Mouse (Mus musculus): Measurements from ENCODE around the gene Ferd3l.

The Ferd3l gene

GRCm38 (mm10) chr12:33928331-33929192 is at the start of gene Ferd3l:
Ferd3l (plus strand) TSS chr12:33928425.
- DNase-seq (ENCODE audit: low read depth, low spot score), result no peak

- DNase-seq (ENCODE audit: low read depth, low spot score), result no peak
Measured at GRCm38 (mm10) chr12:33893956-33894355, 34.3 kb upstream of the Ferd3l start.

- DNase-seq (ENCODE audit: low read depth, low spot score), result no peak
Measured at GRCm38 (mm10) chr12:33894621-33895020, 33.6 kb upstream of the Ferd3l start.

GRCm38 (mm10) chr12:33926751-33927150 is 1.5 kb upstream of the Ferd3l start:
- no peak for DNase-seq (ENCODE audit: low read depth, low spot score)

GRCm38 (mm10) chr12:33927334-33928098 is 709 bp upstream of the Ferd3l start:
- DNase-seq (ENCODE audit: low read depth, low spot score), result no peak

GRCm38 (mm10) chr12:33952843-33953242 is 24.6 kb downstream of the Ferd3l start:
- no peak for DNase-seq (ENCODE audit: low read depth, low spot score)

- DNase-seq (ENCODE audit: low read depth, low spot score), result no peak
Measured at GRCm38 (mm10) chr12:33954931-33955565, 26.8 kb downstream of the Ferd3l start.

- no peak for DNase-seq (ENCODE audit: low read depth, low spot score)
Measured at GRCm38 (mm10) chr12:33955606-33956295, 27.5 kb downstream of the Ferd3l start.

- DNase-seq (ENCODE audit: low read depth, low spot score), result no peak
Measured at GRCm38 (mm10) chr12:33956576-33957399, 28.6 kb downstream of the Ferd3l start.

GRCm38 (mm10) chr12:33957400-33958240 is 29.4 kb downstream of the Ferd3l start, which contains the start of gene Twist1:
Twist1 (plus strand) TSS chr12:33957671.
- DNase-seq (ENCODE audit: low read depth, low spot score), result no peak

- no peak for DNase-seq (ENCODE audit: low read depth, low spot score)
Measured at GRCm38 (mm10) chr12:33958241-33959194, 30.3 kb downstream of the Ferd3l start.

GRCm38 (mm10) chr12:33959206-33959605 is 31.0 kb downstream of the Ferd3l start:
- no peak for DNase-seq (ENCODE audit: low read depth, low spot score)

- no peak for DNase-seq (ENCODE audit: low read depth, low spot score)
Measured at GRCm38 (mm10) chr12:33959846-33960245, 31.6 kb downstream of the Ferd3l start.

- DNase-seq (ENCODE audit: low read depth, low spot score), result no peak
Measured at GRCm38 (mm10) chr12:33961013-33961412, 32.8 kb downstream of the Ferd3l start.

- DNase-seq (ENCODE audit: low read depth, low spot score), result no peak
Measured at GRCm38 (mm10) chr12:33962118-33962772, 34.0 kb downstream of the Ferd3l start.

GRCm38 (mm10) chr12:33962773-33963130 is 34.5 kb downstream of the Ferd3l start:
- no peak for DNase-seq (ENCODE audit: low read depth, low spot score)

GRCm38 (mm10) chr12:33963671-33964369 is 35.6 kb downstream of the Ferd3l start:
- DNase-seq (ENCODE audit: low read depth, low spot score), result no peak

Data from c-Kit-negative CD71-positive TER-119-positive erythroid progenitor cells, embryonic 14.5 days (primary cell).